Mouse (Mus musculus): ENCODE measurements around the gene Ccdc14. TPM values are rescaled to one million over a fixed set of nuclear protein-coding genes. Genes with fewer than 3 reads are reported as not detected.

Gene Ccdc14
- 2.0 and 2.2 TPM in 2 replicates for polyA plus RNA-seq (2015; fragmentation: Nextera tagmentation; extraction: Ambion mirVana)

DNA sequence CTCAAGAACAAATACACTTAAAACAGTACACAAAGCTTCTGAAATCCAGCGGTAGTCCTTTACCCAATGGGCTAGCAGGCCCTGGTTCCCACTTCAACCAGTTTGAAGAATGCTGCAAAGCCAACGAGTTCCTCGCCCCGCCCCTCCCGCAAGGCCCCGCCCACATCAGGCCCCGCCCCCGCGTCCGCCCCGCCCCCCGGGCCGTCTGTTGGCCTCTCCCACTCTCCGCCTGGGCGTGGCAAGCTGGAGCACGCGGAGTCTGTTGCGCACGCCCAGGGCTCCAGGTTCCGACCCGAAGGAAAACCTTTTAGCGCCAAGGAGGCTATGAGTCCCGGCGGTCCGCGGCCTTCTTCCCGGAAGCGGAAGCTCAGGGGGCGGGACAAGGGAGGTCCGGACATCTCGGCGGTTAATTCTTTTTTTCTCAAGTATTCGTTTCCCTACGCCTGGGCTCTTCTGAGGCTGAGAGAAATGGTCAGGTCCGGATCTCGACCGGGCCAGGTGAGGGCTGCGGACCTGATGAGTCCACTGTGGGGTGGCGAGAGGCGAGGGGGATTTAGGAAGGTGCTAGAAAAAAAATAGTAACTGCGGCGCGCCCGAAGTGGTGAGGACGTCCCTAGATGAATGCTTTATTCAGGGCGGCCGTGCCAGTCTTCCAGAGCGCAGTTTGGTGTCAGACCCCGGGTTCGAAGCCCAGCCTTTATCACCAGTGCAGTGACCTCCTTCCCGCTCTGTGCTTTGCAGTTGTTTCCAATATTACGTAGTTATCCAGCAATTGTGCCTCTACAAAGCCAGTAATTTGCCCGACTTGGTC lies at the start of gene Ccdc14:
Gene Ccdc14, plus strand, starts transcription at position 283 of the 811 bp plus-strand sequence.

DNA sequence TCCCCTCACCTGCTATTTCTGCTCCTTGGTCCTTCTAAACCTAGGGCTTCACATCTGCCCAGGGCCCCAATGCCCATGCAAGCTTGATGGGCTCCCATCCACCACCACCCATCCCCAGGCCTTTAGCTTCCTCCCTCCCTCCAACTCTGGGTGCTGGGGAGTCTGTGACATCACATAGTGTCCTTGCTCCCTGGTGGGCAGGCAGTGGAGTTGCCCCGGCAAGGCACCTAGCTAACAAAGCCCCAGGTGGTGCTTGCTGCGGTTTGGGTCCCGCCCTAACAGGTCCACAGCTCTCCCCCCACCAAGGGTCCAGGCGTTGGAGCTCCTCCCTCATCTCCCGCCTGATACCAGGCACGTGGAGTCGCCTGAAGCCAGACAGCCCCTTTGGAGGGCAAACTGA lies 40.8 kb upstream of the Ccdc14 start, which contains the start of gene Ropn1:
Gene Ropn1, plus strand, starts transcription at position 301 of the 400 bp plus-strand sequence.

DNA sequence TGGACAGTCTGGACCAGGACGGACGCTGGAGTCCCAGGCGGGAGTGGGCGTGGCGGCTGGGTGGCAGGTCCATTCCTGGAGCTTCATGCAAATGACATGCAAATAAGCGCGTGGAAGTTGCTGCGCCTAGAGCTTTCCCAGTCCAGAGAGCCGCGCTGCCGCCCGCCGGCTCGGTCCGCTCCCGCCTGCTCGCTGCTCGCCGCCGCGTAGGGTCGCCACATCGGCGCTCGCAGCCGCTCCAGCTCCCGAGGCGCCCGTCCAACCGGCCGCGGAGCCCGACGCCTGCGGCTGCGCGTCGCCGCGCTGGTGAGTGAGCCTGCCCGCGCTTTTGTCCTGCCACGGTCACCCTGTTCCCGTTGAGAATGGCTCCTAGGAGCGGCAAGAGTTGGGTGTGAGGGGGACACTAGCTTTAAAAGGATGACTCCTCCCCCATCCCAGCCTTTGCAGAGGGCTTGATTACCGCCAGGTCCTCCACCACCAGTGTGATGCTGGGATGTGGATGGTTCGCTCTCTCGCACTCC lies 54.7 kb downstream of the Ccdc14 start, which contains the start of gene Mylk:
Gene Mylk, plus strand, starts transcription at position 146 of the 521 bp plus-strand sequence.

Other genes with a start within 250 kb of the Ccdc14 start
- gene Kalrn, start 117.1 kb upstream of the Ccdc14 start, polyA plus RNA-seq (2015; fragmentation: Nextera tagmentation; extraction: Ambion mirVana): 9.0 and 9.2 TPM in 2 replicates
- not detected in 2 replicates for gene Ropn1, start 40.7 kb upstream of the Ccdc14 start, polyA plus RNA-seq (2015; fragmentation: Nextera tagmentation; extraction: Ambion mirVana)
- gene Mylk, start 54.6 kb downstream of the Ccdc14 start, polyA plus RNA-seq (2015; fragmentation: Nextera tagmentation; extraction: Ambion mirVana): 2,669 and 3,003 TPM in 2 replicates